Mouse (Mus musculus) midbrain, embryonic 16.5 days (tissue): ENCODE measurements at regions not wholly inside any gene's neighbourhood (a gene's known extent, or its start where the extent isn't known, plus 50 kb on each side); places are given as distances from the start of the nearest gene placed in this dataset.

Experiments used
- ATAC-seq: fragments of 200-750 bp; cut with Nextera tagmentation; 2 replicates; pipeline ENCODE4 v1.8.0; 2017; ENCODE audit warnings: moderate TSS enrichment
- H3K27ac ChIP-seq: fragments of 300-500 bp; sonication (generic); 2 replicates; pipeline ENCODE4 v1.5.1; 2014; ENCODE audit warnings: mild to moderate bottlenecking, low read length, mixed read lengths
- H3K27me3 ChIP-seq: fragments of 300-500 bp; sonication (generic); 2 replicates; pipeline ENCODE4 v1.6.1; 2014; ENCODE audit warnings: low read depth, low read length, mixed read lengths; ENCODE audit not compliant: control insufficient read depth, insufficient read depth
- H3K36me3 ChIP-seq: fragments of 300-500 bp; sonication (generic); 2 replicates; pipeline ENCODE4 v1.6.1; 2014; ENCODE audit warnings: mild to moderate bottlenecking, low read length, moderate library complexity, mixed read lengths; ENCODE audit not compliant: control insufficient read depth, insufficient read depth
- H3K4me1 ChIP-seq: fragments of 300-500 bp; sonication (generic); 2 replicates; pipeline ENCODE4 v1.6.1; 2014; ENCODE audit warnings: mild to moderate bottlenecking, low read length, mixed read lengths; ENCODE audit not compliant: control insufficient read depth, insufficient read depth
- H3K4me2 ChIP-seq: fragments of 300-500 bp; sonication (generic); 2 replicates; pipeline ENCODE4 v1.6.1; 2014; ENCODE audit warnings: mild to moderate bottlenecking, low read length, mixed read lengths
- H3K4me3 ChIP-seq: fragments of 300-500 bp; sonication (generic); 2 replicates; pipeline ENCODE4 v1.5.1; 2014; ENCODE audit warnings: low read depth, mild to moderate bottlenecking, low read length, moderate library complexity, mixed read lengths
- H3K9ac ChIP-seq: fragments of 300-500 bp; sonication (generic); 2 replicates; pipeline ENCODE4 v1.6.1; 2014; ENCODE audit warnings: low read depth, low read length, mixed read lengths
- H3K9me3 ChIP-seq: fragments of 300-500 bp; sonication (generic); replicated peaks from 2 replicates; pipeline ENCODE4 v1.6.1; 2014; ENCODE audit warnings: mild to moderate bottlenecking, low read length, mixed read lengths; ENCODE audit not compliant: control insufficient read depth, poor library complexity, severe bottlenecking
- WGBS: fragments of 180-500 bp; shearing (Covaris S2); extraction: QIAGEN DNeasy Blood & Tissue Kit; methylation state at CpG from one replicate; pipeline ENCODE4 v1.1.7; 2014; 5-methylcytosine and 5-hydroxymethylcytosine counted together

DNA sequence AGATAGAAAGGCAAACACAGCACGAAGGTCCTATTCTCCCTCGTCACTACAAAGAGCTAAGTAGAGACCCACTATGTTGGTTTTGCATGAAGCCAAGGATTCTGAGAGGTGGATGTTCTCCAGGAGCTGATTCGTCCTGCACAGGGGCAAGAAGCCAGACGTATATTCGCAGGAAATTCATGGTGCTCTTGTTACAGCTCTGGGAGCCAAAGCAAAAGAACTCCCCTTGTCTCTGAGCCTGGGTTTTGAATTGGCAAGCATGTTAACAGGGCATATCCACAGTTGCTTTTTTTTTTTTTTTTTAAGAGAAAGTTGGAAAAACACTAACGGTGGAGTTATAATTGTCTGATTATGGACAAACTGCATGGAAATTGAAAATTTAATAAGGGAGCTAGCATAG lies 191.7 kb upstream of the Prickle1 start:
- Histone ChIP-seq H3K9me3 (no peaks in the 10 kb centered on the region), H3K4me1 (no peaks in the 10 kb centered on the region), H3K9ac (no peak overlapping the region), H3K4me2 (no peak overlapping the region), H3K36me3 (no peaks in the 10 kb centered on the region), H3K27ac (no peak overlapping the region), H3K4me3 (no peak overlapping the region), H3K27me3 (no peaks in the 10 kb centered on the region)
- ATAC-seq, result no peak
- WGBS, result 92% methylated on average over 6 of the region's 6 CpGs

DNA sequence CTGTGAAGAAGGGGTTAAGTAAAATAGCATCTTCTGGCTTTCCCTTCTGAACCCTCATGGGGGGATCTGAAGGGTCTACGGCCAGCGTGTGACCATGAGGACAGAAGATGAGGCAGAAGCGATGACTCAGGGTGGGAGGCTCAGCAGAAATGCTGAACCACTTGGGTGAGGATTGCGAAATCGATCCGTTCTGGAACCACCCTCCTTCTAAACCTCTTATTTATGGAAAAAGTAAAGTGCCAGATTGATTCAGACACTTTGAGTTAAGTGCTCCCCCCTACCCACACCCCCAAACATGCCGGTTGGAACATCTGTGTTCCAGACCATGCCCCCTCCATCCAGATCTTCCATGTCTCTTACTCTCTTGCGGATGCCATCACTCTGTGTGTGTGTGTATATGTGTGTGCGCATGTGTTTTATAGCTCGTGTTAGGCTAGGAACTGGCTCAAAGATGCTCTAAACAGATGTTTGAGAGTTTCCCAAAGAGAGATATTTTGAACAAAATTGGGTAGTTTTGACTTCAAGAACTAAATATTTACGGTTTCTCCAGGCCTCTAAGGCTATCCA lies 190.2 kb upstream of the Prickle1 start:
- Histone ChIP-seq H3K36me3 (no peaks in the 10 kb centered on the region), H3K4me2 (no peak overlapping the region), H3K4me1 (no peaks in the 10 kb centered on the region), H3K9ac (no peak overlapping the region), H3K27me3 (no peaks in the 10 kb centered on the region), H3K9me3 (no peaks in the 10 kb centered on the region), H3K27ac (no peak overlapping the region), H3K4me3 (no peak overlapping the region)
- no peak for ATAC-seq
- 93% methylated on average over 11 of the region's 11 CpGs for WGBS

DNA sequence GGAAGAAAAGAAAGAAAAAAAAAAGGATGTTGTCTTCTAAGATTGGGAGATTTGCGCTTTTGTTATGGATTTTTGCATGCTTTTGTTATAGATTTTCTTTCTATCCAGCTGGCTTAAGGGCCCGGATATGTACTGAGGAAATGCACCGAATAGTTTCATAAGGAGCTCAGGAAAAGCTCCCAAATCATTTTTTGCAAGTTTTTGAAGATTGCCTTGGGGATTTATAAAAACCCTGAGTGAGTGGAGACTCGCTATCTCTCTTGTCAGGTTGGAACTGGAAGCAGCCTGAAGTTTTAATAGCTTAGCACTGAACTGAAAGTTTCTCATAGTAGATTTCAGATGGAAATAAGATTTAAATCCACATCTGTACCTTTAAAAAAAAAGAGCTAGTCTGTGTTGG lies 188.0 kb upstream of the Prickle1 start:
- Histone ChIP-seq H3K27me3 (no peaks in the 10 kb centered on the region), H3K4me2 (no peak overlapping the region), H3K36me3 (no peaks in the 10 kb centered on the region), H3K9ac (no peak overlapping the region), H3K4me3 (no peak overlapping the region), H3K4me1 (no peaks in the 10 kb centered on the region), H3K27ac (no peak overlapping the region), H3K9me3 (no peaks in the 10 kb centered on the region)
- 77% methylated on average over 4 of the region's 4 CpGs for WGBS
- ATAC-seq, result no peak

DNA sequence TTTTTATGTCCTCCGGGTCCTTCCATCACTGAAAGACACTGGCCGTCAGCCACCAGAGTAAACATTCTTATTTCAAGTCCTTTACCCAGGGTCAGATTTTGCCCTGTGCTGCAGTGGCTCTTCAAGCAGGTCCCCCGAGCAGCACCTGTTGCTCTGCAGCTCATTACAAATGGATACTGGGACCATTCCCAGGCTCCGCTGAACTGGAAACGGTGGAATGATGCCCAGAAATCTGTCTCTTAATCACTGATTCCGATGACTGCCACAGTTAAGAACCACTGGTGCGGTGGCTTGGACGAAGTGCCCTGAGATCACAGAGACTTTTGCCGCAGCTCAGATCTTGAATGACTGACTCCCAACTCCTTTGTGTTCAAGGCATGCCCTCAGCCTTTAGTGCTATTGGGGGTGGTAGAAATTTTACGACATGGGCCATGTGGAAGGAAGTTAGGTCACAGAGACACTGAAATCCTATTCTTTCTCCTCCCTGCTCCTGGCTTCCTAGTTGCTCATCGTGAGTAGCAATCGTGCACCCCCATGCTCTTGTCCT lies 179.6 kb upstream of the Prickle1 start:
- WGBS, result 69% methylated on average over 12 of the region's 12 CpGs
- Histone ChIP-seq H3K36me3 (no peaks in the 10 kb centered on the region), H3K4me2 (no peak overlapping the region), H3K27me3 (no peaks in the 10 kb centered on the region), H3K4me3 (no peak overlapping the region), H3K9ac (no peak overlapping the region), H3K4me1 (no peaks in the 10 kb centered on the region), H3K27ac (no peak overlapping the region), H3K9me3 (no peaks in the 10 kb centered on the region)
- ATAC-seq, result no peak

DNA sequence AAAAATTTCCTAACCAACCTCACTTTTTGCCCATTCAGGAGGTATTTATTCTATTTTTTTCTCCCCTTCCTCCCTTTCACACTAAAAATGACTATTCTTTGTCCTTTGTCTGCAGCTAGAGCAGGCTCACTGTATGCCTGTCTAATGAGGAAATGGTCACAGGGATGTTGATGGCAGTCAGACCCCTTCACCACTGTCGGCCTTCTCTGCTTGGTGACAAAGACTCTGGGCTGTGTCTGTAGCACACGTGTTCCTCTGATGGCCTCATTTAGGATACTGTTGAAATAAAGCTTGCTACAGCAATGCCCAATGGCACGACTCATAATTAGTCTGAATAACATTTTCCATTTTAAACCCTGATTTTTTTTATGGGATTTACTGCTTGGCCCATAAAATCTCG lies 178.6 kb upstream of the Prickle1 start:
- Histone ChIP-seq H3K9me3 (no peaks in the 10 kb centered on the region), H3K4me2 (no peak overlapping the region), H3K36me3 (no peaks in the 10 kb centered on the region), H3K27me3 (no peaks in the 10 kb centered on the region), H3K4me3 (no peak overlapping the region), H3K9ac (no peak overlapping the region), H3K4me1 (no peaks in the 10 kb centered on the region), H3K27ac (no peak overlapping the region)
- no peak for ATAC-seq
- WGBS, result 75% methylated on average over 4 of the region's 4 CpGs

DNA sequence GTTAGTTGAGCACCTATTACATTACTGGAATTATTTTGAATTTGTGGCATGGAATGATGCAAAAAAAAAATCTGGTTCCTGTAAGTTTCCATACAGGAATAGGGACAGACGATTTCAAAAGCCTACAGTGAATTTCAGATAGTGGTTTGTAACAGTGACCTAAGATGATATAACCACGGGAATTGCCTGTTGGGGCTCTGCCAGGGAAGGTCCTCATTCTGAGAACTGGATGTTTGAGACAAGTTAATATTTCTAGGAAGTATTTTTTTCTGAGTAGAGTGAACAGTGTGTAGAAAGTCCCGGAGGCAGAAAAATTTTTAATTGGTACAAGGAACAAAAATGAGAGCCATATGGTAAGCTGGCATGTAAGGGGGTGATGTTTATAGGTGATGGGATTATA lies 171.3 kb upstream of the Prickle1 start:
- Histone ChIP-seq H3K9ac (no peak overlapping the region), H3K27ac (no peak overlapping the region), H3K4me1 (no peaks in the 10 kb centered on the region), H3K9me3 (no peaks in the 10 kb centered on the region), H3K27me3 (no peaks in the 10 kb centered on the region), H3K4me3 (no peak overlapping the region), H3K4me2 (no peak overlapping the region), H3K36me3 (no peaks in the 10 kb centered on the region)
- no peak for ATAC-seq
- WGBS, result 85% methylated on average over 3 of the region's 3 CpGs

DNA sequence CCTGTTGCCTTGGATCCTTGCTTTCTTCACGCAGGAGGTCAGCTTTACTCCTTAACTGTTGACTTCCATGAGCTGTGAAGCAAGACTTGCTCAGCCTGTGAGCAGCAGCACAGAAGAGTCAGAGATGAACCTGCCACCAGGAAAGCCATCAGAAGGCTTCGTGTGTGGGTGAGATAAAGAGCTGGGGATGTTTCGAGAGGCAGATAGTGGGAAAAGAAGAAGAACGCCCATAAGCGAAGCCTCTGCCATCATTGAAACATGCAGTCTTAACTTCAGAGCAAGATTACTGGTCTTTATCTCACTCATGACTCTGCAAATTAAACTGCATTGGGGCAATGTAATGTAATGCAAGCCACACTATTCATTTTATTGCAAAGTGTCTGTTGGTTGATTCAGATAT lies 167.4 kb upstream of the Prickle1 start:
- H3K9ac ChIP-seq, result no peak overlapping the region
- H3K4me2 ChIP-seq, result no peak overlapping the region
- no peaks in the 10 kb centered on the region for H3K27me3 ChIP-seq
- no peaks in the 10 kb centered on the region for H3K36me3 ChIP-seq
- ATAC-seq, result no peak
- no peaks in the 10 kb centered on the region for H3K9me3 ChIP-seq
- H3K4me1 ChIP-seq, result no peaks in the 10 kb centered on the region
- 82% methylated on average over 5 of the region's 5 CpGs for WGBS
- no peak overlapping the region for H3K4me3 ChIP-seq
- no peak overlapping the region for H3K27ac ChIP-seq

DNA sequence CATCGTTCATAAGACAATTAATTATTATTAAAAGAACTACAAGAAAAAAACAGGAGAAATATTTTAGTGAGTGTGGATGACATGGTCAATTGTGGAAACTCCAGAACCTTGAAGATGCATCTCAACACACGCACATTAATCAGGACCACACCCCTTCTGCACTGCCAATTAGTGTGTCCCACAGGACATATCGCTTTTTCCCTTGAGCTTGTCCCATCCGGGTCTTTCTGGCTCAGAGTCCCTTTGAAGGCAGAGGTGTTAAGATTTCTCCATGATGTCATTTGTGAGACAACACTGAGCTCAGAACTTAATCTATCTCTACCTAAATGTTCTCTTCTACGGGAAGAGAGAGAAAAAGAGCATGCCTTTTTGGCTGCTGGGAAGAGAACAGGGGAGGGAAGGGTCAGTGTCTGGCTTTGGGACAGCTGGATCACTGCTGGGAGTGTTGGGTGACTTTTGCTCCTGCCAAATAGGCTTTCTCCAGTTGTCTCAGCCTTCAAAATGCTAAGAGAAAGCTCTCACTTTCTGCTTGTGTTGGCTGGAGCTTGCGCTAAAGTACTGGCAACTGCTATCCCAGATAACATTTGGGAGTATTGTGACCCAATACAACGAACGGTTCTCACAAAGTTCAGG lies 162.6 kb upstream of the Prickle1 start:
- Histone ChIP-seq H3K9ac (no peak overlapping the region), H3K9me3 (no peaks in the 10 kb centered on the region), H3K4me1 (no peaks in the 10 kb centered on the region), H3K36me3 (no peaks in the 10 kb centered on the region), H3K27ac (no peak overlapping the region), H3K4me3 (no peak overlapping the region), H3K27me3 (no peaks in the 10 kb centered on the region), H3K4me2 (no peak overlapping the region)
- 91% methylated on average over 8 of the region's 8 CpGs for WGBS
- no peak for ATAC-seq

DNA sequence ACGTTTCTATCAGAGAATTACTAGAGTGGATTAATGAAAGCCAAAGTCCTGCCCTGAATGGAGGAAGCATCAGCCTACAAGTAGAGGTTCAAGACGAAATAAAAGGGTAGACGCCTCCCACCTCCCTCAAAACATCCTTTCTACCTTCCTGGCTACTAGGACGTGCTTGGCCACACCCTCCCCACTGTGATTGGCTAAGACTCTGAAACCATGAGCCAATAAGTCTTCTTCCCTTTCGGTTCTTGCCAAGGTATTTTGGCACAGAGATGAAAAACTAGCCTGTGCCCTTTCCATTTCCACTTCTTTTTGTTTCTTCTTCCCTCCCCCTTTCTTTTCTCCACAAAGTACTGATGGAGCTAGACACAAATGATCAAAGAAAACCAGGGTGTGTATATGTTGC lies 160.3 kb upstream of the Prickle1 start:
- no peak overlapping the region for H3K27ac ChIP-seq
- no peaks in the 10 kb centered on the region for H3K9me3 ChIP-seq
- H3K4me3 ChIP-seq, result no peak overlapping the region
- H3K4me1 ChIP-seq, result no peaks in the 10 kb centered on the region
- no peaks in the 10 kb centered on the region for H3K27me3 ChIP-seq
- ATAC-seq, result no peak
- 68% methylated on average over 5 of the region's 5 CpGs for WGBS
- H3K9ac ChIP-seq, result no peak overlapping the region
- no peak overlapping the region for H3K4me2 ChIP-seq
- no peaks in the 10 kb centered on the region for H3K36me3 ChIP-seq
